Mouse (Mus musculus) kidney, postnatal 25 days (tissue): ENCODE measurements at regions not wholly inside any gene's neighbourhood (a gene's known extent, or its start where the extent isn't known, plus 50 kb on each side); places are given as distances from the start of the nearest gene placed in this dataset.

ENCODE experiments used
- DNase-seq, 2 experiments: peaks; one replicate each; pipeline ENCODE4 v3.0.0; 2021; ENCODE audit warnings: mixed read lengths in 2 of 2

DNA sequence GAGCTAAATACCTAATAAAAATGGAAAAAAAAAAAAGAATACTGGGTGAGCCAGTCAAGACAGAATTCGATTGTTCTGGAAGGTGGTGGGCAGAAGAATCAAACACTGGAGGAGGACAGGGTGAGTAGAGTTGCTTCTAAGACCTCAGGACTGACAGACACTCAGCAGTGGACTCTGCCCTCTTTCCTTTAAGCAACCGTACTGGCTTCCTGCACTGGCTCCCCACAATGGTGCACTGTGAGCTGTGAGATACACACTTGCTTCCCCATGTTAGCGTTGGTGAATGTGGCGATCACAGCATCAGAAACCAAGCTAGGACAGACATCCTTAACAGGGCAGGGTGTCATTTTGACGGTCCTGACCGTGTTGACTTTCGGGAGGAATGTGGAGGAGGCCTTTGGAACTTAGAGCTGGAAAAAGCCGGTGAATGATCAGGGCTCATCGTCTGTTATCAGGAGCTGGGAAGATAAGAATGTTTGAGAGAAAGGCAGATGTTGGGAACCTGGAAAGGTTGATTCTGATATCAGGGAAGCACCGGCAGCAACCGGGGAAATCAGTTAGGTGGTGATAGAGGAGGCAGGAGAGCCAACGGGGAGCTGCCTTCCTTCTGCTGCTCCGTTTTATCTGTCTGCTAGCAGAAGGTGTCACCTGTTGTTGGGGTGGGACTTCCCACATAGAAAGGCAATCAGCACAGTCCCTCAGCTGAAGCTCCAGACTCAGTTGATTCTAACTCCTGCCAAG, 254.8 kb downstream of the Ajap1 start:
- DNase-seq = no peak

DNA sequence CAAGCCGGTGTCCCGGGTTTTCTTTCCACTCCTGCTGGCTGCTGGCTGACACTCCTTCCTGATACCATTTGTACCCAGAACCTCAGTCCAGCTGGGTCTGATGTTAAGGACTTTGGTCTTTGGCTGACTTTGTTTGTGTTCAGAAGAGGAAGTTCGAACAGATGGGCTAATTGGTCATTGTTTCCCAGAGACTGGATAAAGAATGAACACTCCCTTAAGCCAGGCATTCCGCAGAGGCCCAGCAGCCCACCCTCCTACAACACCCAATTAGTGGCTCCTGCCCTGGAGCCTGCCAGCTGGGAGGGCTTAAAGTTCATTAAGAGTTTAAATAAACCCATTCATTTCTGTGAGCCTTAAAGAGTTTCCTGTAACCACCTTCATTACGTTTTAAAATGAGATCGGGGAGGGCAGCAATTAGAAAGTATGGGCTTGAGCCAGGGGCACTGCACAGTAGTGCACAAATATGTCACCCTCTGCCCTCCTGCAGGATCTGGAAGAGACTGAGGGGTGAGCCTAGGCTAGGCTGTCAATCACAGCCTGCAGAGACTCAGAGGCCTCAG, 257.9 kb downstream of the Ajap1 start:
- peak in 1 of 2 experiments; percentile 51 for DNase-seq

DNA sequence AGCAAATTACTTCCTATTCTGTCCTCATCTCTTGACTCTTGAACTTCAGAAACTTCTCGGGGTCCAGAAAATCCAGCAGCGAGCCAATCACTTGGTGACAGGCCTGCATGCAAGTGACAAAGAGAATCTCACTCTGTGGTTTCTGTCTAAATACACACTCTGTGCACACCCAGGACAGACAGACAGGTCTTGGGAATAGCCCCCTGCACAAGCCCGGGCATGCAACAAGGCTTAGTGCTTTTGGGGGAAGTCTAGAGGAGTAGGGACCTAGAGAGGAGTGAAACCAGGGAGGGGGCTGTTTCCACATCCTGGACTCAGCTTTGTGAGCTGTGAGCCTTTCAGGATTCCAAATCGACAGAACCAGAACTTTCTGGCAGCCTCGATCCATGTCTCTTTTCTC, 259.6 kb downstream of the Ajap1 start:
- DNase-seq = no peak

DNA sequence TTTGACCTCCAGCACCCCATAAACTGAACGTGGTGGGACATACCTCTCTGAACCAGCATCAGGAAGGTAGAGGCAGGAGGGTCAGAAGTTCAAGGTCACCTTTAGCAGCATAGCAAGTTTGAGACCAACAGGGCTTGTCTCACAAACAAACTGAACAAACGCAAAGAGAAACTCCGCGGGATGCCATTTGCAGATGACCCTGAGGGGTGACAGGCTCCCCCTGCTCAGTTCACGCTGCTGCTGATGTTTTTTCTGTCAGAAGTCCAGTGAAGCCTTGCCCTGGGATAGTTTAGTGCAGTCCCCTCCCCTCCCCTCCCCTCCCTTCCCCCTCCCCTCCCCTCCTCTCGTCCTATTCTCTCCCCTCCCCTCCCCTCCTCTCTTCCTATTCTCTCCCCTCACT, 262.1 kb downstream of the Ajap1 start:
- DNase-seq = no peak

DNA sequence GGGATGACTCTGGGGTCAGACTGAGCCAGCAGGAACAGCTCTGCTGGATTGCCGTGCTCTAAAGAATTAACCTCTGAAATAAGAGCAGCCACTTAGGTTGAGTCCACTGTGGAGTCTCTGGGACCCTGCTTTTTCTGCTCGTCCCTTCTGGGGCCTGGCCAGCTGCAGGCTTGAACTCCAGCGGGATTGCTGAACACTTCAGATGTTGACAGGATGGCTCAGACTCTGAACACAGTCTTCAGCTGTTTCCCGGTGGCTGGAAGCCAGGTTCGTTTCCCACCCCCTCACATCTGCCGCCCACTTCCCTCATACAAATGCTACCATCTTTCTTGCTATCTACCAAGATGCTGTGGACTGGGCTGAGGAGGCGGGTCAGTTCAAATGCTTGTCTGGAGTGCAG, 262.5 kb downstream of the Ajap1 start:
- DNase-seq = peak; percentile 24 to 45

DNA sequence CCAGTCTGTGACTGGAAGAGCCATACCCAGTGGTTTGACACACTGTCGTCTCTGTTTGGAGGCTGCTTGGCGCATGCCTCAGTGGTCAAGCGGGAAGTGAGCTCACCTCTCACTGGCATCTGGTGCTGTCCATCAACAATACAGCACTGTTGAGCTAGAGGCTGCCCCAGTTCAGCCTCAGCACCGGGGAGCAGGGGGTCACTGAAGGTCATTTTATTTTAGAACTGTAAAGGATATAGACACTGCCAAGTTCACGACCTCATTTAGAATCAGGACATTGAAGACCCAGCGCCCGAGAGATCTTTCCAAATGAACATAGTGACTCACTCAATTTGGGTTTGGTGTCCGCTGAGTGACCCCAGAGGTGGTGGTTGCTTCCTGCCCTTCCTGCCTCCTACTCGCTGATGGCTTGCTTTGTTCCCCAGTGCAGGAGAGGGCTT, 265.1 kb downstream of the Ajap1 start:
- peak; percentile 45 to 73 for DNase-seq

DNA sequence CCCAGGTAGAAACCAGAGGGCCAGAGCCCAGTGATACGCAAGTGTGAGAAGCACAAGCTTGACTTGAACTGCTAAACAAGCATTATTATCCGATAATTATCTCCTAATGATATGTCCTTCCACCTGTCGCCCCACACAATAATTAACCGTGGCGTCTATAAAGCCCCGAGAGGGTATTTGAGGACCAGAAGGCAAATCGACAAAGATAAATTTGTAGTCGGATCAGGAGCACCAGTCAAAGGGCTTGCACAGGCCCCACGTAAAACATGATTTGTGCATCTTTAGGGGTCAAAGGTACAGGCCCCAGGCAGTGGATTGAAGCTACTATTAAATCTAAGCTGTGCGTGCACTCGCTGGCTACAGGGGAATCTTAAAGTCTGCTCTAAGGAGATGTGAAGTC, 270.5 kb downstream of the Ajap1 start:
- DNase-seq = peak in 1 of 2 experiments; percentile 20

DNA sequence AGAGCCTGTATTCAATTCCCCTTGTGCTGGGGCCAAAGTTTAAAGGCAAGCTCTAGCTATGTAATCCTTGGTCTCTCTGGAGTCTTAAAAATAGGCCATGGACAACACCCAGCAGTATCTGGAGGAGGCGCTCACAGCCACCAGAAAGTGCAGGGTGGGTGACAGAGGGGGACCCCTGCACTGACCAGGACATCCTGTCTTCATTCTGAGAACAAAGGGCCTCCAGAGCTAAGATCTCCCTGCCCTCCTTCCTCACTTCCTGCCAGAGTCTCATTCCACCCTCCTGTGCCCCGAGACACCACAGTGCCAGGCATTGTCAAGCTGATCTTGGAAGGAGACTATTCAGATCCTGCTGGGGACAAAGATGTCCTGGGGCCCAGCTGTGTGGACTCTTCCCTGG, 273.8 kb downstream of the Ajap1 start:
- DNase-seq = peak in 1 of 2 experiments; percentile 32

DNA sequence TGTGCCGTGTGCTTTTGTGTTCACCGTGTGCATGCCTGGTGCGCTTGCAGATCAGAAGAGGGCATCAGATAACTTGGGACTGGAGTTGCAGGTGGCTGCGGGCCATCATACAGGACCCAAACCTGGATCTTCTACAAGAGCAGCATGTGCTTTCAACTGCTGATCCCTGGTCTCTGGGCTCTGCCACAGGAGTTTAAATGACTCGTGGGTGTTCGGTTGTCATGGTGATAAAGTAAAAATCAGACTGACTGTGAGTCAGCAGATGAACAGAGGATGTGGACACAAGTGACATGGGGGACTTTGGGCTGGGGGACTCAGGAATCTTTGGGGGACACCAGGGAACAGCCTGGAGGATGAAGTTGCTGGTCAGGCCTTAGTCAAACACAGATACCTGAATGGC, 274.4 kb downstream of the Ajap1 start:
- DNase-seq = peak in 1 of 2 experiments; percentile 10

DNA sequence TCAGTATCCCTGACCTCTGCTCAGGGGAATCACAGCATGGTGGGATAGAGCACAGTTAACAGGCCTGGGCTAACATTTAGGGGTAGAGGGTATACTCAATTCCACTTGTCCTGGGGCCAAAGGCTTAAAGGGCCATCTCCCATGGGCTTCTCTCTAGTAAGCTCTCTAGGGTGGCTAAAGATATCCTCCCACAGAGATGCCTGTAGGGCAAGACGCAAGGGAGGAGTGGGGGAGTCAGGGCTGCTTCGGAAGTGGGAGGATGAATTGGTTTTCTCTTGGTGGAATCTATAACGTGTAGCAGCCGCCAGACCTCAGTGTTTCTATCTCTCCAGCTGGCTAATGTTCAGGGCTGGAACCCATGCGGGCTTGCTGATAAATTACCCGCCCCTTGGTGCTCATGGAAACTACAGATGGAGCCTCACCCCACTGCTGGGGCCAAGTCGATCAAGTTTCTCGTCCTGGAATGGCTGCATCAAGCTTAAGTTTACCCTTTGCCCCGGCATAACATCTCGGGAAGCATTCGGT, 275.0 kb downstream of the Ajap1 start:
- no peak for DNase-seq

DNA sequence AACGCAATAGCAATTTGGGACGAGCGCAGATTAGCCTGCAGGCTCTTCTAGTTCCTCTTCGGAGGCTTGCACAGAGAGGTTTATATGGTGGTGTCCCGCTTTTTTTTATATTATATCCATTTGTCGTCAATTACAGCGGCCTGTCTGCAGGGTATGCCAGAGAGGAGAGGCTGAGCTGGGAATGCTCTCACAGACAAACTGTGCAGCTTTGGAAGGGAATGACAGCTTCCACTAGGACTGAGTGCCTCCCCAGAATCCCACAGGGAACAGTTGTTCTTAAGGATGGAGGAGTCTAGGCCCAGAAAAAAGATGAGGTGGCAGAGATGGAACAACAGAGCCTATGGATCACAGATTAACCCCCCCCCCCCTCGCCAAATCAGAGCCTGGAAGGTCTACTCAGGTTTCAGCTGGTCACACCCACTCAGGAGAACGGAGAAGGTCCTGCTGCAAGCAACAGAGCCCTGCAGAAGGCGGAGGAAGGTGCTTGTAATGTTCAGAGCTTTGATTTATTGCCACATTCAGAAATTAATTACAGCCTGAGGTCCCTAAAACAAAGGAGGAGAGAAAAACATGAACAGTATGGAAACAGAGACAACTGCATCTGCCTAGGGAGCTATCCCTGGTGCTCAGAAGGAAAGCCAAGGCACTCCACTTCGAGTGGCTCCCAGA, 275.7 kb downstream of the Ajap1 start:
- no peak for DNase-seq

DNA sequence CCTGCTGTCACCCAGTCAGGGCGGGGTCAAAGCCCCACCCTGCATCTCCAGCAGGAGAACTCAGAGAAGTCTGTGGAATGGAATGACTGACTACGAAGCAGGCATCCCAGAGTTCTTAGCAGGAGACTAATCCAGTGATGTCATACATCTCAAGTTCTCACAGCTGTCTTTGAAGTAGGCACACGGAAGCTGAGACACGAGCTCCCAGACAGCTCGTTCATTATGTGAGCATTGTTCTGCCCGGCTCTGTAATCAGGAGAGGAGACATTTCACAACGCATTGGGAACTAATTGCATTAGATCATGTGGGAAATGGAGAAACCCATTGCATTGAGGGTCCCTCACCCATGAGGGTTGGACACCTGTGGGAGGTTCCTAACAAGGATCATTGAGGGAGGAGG, 277.8 kb downstream of the Ajap1 start:
- no peak for DNase-seq

DNA sequence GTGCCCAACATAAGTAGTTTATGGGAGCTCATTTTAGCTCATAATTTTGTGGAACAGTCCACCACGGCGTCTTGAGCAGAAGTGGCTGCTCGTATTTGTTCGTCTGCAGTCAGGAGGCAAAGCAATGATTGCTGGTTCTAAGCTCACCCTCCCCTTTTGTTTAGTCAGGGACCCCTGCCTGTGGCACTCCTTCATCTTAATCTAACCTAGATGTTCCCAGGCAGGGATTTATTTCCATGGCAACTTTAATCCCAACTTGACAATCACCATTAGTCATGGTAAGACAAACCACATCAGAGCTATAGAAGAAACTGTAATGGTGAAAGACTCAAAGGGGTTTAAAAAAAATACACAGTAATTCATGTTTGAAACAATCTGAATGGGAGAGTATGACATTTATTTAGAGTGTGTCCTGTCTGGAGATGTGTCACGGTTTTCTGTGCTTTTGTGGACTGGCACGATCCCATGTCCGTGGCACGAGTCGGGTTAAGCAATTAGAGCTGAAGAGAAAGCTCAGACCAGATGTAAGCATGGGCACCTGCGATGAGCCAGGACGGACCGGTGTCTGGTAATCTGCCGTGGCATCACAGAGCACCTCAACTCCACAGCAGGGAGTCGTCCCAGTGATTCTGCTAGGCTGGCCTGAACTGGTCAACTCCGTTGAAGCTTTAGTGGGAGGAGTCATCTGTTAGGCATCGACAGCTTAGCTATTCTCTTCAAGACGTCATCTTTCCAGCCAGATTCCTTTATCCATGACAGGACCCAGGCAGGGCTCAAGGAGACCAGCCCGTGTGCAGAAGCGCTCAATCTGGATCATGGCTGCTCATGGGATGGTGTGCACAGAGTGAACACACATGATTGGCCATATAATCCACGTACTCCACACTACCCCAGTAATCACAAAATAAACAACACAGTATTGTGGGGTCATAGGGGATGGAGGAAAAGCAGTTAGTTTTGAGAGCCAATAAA, 281.5 kb downstream of the Ajap1 start:
- no peak for DNase-seq

DNA sequence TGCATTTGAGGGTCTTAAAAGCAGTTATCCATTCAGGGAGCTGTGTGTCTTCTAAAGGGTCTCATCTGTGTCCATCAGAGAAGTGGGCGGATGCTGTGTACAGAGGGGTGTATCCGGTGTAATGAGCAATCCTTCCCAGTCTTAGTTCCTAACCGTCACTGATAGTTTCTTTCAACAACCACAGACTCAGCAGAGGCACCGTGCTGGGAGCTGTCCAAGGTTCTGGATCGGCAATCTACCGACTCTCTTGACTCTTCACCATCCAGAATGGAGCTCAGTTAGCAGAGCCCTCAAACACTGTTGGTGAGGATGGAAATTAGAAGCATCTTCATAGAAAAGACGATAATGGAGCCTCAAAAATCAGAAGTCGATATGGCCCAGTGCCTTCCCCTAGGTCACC, 293.1 kb downstream of the Ajap1 start:
- peak; percentile 71 to 81 for DNase-seq

DNA sequence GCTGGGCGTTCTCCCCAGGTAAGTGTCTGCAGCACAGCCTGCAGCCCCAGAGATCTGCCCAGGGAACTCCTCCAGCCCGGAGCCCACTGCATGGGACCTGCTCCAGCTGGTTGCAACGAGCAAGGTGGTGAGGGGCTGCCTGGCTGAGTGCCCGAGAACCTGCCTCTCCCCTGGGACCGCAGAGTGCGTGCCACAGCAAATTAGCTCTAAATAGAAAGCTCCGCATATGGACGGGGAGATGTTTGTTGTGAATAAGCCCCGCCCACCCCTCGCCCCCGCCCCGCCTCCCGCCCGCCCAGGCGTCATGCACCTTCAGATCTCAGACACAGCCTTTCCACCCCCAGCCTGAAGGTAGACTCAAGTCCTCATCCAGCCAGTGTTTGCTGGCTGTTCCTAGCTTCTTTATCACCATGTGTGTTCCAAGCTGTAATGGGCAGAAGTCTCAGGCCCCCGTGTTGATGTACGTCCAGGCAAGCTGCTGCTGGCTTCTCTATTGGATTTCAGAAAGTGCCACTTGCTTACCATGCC, 294.0 kb downstream of the Ajap1 start:
- DNase-seq = no peak

DNA sequence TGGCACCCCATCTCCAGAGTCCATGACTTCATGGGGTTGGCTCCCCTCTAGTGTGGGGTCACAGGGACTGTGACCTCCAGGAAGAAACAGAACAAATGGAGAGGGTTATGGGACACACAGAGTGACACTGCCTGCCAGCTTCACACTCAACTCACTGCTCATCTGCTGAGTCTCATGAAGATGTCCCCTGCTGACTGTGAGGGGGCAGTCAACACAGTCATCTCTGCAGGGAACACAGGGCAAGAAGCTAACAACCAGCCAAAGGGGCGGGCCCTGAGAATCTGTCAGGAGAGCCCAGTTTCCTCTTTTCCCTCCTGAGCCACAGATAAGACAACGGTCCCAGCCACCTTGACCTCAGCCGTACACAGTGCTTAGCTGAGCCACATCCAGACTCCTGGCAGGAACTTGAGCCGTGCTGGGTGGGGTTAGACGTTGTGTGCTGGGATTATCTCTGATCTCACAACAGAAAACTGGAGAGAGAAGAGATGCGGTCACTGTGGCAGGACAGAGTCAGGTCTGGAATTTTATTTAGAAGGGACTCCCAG, 294.6 kb downstream of the Ajap1 start:
- no peak for DNase-seq

DNA sequence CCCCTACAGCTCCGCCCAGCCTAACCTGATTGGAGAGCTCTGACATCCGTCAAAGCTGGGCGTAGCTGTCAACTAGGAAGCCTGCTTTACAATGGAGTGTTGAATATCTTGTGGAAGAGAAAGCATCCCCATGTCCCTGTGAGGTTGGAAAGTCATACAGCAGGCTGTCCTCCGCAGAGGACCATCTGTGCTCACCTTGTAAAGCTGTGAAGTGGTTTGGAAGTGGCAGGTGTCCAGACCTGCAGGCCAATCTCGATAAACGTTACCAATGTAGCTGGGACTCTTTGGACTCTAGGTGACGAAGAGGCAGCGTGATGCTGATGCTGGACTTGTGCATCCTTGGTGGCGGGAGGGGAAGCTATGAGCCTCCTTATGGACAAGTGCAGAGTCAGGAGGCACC, 305.1 kb downstream of the Ajap1 start:
- DNase-seq = no peak

DNA sequence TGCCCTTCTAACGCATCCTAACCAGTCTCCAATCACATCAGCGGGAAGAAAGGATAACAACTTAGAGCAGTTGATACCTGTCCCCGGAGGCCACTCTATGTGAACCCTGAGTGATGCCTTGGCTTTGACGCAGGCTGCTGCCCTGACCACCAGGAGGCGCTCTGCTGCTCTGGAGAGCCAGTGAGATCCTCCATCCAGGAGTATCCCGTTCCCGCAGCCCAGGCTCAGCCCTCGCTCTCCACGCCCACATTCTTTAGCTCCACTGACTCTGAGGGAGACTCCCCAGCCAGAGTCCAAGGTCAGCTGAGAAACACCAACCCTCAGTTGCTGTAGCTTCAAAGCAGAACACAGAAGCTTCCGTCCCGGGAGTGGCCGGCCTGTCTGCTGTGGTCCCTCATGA, 307.0 kb downstream of the Ajap1 start:
- DNase-seq = peak; percentile 60 to 65

DNA sequence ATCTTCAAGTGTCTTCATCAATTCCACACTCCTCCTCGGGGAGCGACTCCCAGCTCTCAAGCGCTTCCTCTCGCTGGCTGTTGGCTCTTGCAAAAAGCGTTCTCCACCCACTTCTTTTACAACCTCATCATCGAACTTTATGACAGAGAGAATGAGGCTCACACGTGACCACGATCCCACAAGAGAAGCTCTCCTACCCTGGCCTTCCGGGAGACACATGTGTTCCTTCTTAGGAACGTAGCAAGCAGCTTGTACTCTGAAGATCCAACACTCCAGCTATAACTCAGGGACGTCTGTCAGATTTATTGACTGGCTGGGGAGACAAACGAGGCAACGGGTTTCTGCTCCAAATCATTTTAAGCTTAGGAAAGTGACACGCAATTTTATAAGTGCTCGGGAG, 307.5 kb downstream of the Ajap1 start:
- DNase-seq = no peak

DNA sequence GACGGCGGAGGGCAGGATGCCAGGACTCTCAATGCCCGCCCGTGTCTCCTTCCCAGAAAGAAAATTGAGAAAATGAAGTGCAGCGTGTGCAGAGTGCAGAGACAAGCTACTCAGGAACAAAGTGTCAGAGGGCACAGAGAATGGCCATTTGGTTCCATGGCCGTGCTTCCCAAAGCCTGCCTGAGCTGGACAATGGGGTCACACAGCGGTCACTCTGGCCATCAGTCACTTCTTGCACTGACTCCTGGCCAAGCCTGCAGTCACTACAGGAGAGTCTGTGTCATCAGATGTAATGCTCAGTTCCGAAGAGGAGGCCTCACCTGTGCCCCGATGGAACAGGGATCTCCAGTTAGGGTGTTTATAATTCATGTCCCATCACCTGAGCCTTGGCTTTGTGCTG, 312.6 kb downstream of the Ajap1 start:
- peak in 1 of 2 experiments; percentile 1 for DNase-seq

DNA sequence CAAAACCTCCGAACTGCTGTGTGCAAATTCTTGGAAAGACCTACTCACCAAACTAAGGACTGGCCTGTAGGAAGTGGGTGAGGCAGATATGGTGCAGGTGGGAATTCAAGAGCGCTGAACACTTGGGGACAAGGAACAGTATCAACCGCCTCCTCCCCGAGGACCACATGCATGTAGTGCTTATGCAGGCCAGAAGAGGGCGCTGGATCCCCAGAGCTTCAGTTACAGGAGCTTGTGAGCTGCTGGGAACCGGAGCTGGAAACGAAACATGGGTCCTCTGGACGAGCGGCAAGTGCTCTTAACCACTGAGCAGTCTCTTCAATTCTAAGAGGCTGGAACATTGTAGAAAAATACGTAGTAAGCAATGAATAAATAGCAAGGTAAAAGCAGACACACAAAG, 317.8 kb downstream of the Ajap1 start:
- no peak for DNase-seq

DNA sequence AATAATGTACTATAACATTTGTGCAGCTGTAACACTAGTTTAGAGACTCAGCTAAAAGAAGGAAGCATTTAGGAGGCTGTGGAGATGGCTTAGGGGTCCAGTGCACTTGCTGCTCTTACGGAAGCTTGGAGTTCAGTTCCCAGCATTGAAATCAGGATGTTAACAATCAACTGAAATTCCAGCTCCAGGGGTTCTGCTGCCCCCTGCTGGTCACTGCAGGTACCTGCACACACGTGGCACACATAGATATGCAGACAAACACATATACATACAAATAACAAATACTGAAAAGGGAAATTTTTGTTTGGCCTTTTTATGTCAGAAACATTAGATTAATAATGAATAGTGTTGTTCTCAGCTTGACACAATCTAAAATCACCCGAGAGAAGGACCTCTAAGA, 322.5 kb downstream of the Ajap1 start:
- no peak for DNase-seq
